Mouse (Mus musculus): ENCODE data around the gene Itgam. TPM values are rescaled to one million over a fixed set of nuclear protein-coding genes. Genes with fewer than 3 reads are reported as not detected.

Gene Itgam
- polyA plus RNA-seq, 1 experiment from 2014 or later, result 0.63 TPM

GRCm38 (mm10) chr7:128024364-128024763 is 38.1 kb upstream of the Itgam start:
- H3K4me3 ChIP-seq (ENCODE audit: control insufficient read depth in 1 of 2, insufficient read depth in 1 of 2, low read depth in 1 of 2, low read length in 2 of 2), result no peak overlapping the region
- H3K27me3 ChIP-seq (ENCODE audit: control insufficient read depth, insufficient read depth, low read length), result no peaks in the 10 kb centered on the region
- H3K27ac ChIP-seq (replicated peaks in 1 of 2; ENCODE audit: control insufficient read depth in 1 of 2, insufficient read depth in 1 of 2, low read depth in 2 of 2, low read length in 2 of 2), result no peak overlapping the region
- WGBS, result 85% methylated on average over 9 of the region's 9 CpGs
- ATAC-seq (ENCODE audit: insufficient number of reproducible peaks, insufficient read depth, low FRiP score, low read depth), result no peak
- no peaks in the 10 kb centered on the region for H3K9me3 ChIP-seq (ENCODE audit: control insufficient read depth, low read length)
- no peaks in the 10 kb centered on the region for H3K36me3 ChIP-seq (ENCODE audit: control insufficient read depth, insufficient read depth, low read length)
- H3K4me1 ChIP-seq (ENCODE audit: control insufficient read depth in 2 of 2, insufficient read depth in 2 of 2, low read length in 2 of 2), result no peaks in the 10 kb centered on the region
- no peak overlapping the region for H3K4me2 ChIP-seq (ENCODE audit: low read length)
- H3K9ac ChIP-seq (ENCODE audit: low read length), result no peak overlapping the region

DNA sequence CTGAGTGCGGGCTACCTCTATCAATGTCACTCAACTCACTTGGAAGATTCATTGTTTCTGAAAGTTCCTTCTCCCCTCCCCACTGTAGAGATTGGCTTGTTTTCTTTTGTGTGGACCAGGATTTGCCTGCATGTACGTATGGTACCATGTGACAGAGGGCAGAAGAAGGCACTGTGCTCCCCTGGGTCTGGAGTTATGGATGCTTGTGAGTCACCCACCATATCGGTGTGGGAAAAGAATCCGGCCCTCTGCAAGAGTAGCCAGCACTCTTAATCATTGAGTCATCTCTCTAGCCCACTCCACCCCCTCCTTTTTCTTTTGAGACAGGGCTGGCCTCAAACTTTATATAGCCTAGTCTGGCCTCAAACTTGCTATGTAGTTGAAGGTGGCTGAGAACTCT is 37.5 kb upstream of the Itgam start:
- WGBS, result 58% methylated on average over 4 of the region's 4 CpGs

GRCm38 (mm10) chr7:128025381-128025780 is 37.1 kb upstream of the Itgam start:
- no peak overlapping the region for H3K9ac ChIP-seq (ENCODE audit: low read length)
- H3K4me2 ChIP-seq (ENCODE audit: low read length), result no peak overlapping the region
- H3K27me3 ChIP-seq (ENCODE audit: control insufficient read depth, insufficient read depth, low read length), result no peaks in the 10 kb centered on the region
- 60% methylated on average over 4 of the region's 4 CpGs for WGBS
- H3K9me3 ChIP-seq (ENCODE audit: control insufficient read depth, low read length), result no peaks in the 10 kb centered on the region
- H3K36me3 ChIP-seq (ENCODE audit: control insufficient read depth, insufficient read depth, low read length), result no peaks in the 10 kb centered on the region
- no peak overlapping the region for H3K27ac ChIP-seq (replicated peaks in 1 of 2; ENCODE audit: control insufficient read depth in 1 of 2, insufficient read depth in 1 of 2, low read depth in 2 of 2, low read length in 2 of 2)
- no peaks in the 10 kb centered on the region for H3K4me1 ChIP-seq (ENCODE audit: control insufficient read depth in 2 of 2, insufficient read depth in 2 of 2, low read length in 2 of 2)
- no peak for ATAC-seq (ENCODE audit: insufficient number of reproducible peaks, insufficient read depth, low FRiP score, low read depth)
- H3K4me3 ChIP-seq (ENCODE audit: control insufficient read depth in 1 of 2, insufficient read depth in 1 of 2, low read depth in 1 of 2, low read length in 2 of 2), result no peak overlapping the region

More for the DNA sequence above, 37.5 kb upstream of the Itgam start:
- Histone ChIP-seq H3K4me3 (ENCODE audit: control insufficient read depth in 1 of 2, insufficient read depth in 1 of 2, low read depth in 1 of 2, low read length in 2 of 2) (no peak overlapping the region), H3K4me2 (ENCODE audit: low read length) (no peak overlapping the region), H3K27ac (replicated peaks in 1 of 2; ENCODE audit: control insufficient read depth in 1 of 2, insufficient read depth in 1 of 2, low read depth in 2 of 2, low read length in 2 of 2) (no peak overlapping the region), H3K9me3 (ENCODE audit: control insufficient read depth, low read length) (no peaks in the 10 kb centered on the region), H3K9ac (ENCODE audit: low read length) (no peak overlapping the region), H3K27me3 (ENCODE audit: control insufficient read depth, insufficient read depth, low read length) (no peaks in the 10 kb centered on the region), H3K4me1 (ENCODE audit: control insufficient read depth in 2 of 2, insufficient read depth in 2 of 2, low read length in 2 of 2) (no peaks in the 10 kb centered on the region), H3K36me3 (ENCODE audit: control insufficient read depth, insufficient read depth, low read length) (no peaks in the 10 kb centered on the region)
- no peak for ATAC-seq (ENCODE audit: insufficient number of reproducible peaks, insufficient read depth, low FRiP score, low read depth)

GRCm38 (mm10) chr7:128031403-128031976 is 30.9 kb upstream of the Itgam start:
- ATAC-seq (ENCODE audit: insufficient number of reproducible peaks, insufficient read depth, low FRiP score, low read depth), result no peak

GRCm38 (mm10) chr7:128032290-128032988 is 30.0 kb upstream of the Itgam start:
- Histone ChIP-seq H3K9ac (ENCODE audit: low read length) (no peak overlapping the region), H3K27ac (replicated peaks in 1 of 2; ENCODE audit: control insufficient read depth in 1 of 2, insufficient read depth in 1 of 2, low read depth in 2 of 2, low read length in 2 of 2) (no peak overlapping the region), H3K4me3 (ENCODE audit: control insufficient read depth in 1 of 2, insufficient read depth in 1 of 2, low read depth in 1 of 2, low read length in 2 of 2) (no peak overlapping the region), H3K27me3 (ENCODE audit: control insufficient read depth, insufficient read depth, low read length) (no peaks in the 10 kb centered on the region), H3K36me3 (ENCODE audit: control insufficient read depth, insufficient read depth, low read length) (no peaks in the 10 kb centered on the region), H3K4me2 (ENCODE audit: low read length) (no peak overlapping the region), H3K9me3 (ENCODE audit: control insufficient read depth, low read length) (no peaks in the 10 kb centered on the region), H3K4me1 (ENCODE audit: control insufficient read depth in 2 of 2, insufficient read depth in 2 of 2, low read length in 2 of 2) (peaks cover 0 to 2% of the 10 kb centered on the region in 2 experiments; a peak in 1 of 4 replicates)
- no peak for ATAC-seq (ENCODE audit: insufficient number of reproducible peaks, insufficient read depth, low FRiP score, low read depth)
- WGBS, result 65% methylated on average over 5 of the region's 5 CpGs

More at GRCm38 (mm10) chr7:128031403-128031976, 30.9 kb upstream of the Itgam start:
- no peaks in the 10 kb centered on the region for H3K9me3 ChIP-seq (ENCODE audit: control insufficient read depth, low read length)
- no peak overlapping the region for H3K4me3 ChIP-seq (ENCODE audit: control insufficient read depth in 1 of 2, insufficient read depth in 1 of 2, low read depth in 1 of 2, low read length in 2 of 2)
- no peaks in the 10 kb centered on the region for H3K27me3 ChIP-seq (ENCODE audit: control insufficient read depth, insufficient read depth, low read length)
- no peak overlapping the region for H3K27ac ChIP-seq (replicated peaks in 1 of 2; ENCODE audit: control insufficient read depth in 1 of 2, insufficient read depth in 1 of 2, low read depth in 2 of 2, low read length in 2 of 2)
- no peak overlapping the region for H3K9ac ChIP-seq (ENCODE audit: low read length)
- H3K4me1 ChIP-seq (ENCODE audit: control insufficient read depth in 2 of 2, insufficient read depth in 2 of 2, low read length in 2 of 2), result peaks cover 0 to 2% of the 10 kb centered on the region in 2 experiments; a peak in 1 of 4 replicates
- WGBS, result 43% methylated on average over 9 of the region's 9 CpGs
- H3K36me3 ChIP-seq (ENCODE audit: control insufficient read depth, insufficient read depth, low read length), result no peaks in the 10 kb centered on the region
- H3K4me2 ChIP-seq (ENCODE audit: low read length), result no peak overlapping the region

DNA sequence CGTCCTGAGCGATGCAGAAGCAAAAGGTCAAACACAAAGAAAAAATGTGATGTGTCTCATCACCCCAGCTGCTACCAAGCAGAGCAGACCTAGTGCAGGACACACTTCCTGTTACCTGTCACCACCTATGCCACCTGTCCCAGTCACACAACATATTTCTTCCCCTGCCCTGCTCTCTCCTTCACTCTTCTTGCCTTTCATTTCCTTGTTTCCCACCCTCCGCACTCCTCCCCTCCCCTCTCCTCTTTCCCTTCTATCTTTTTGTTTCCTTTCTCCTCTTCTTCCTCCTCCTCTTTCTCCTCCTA is 29.5 kb upstream of the Itgam start:
- Histone ChIP-seq H3K4me3 (ENCODE audit: control insufficient read depth in 1 of 2, insufficient read depth in 1 of 2, low read depth in 1 of 2, low read length in 2 of 2) (no peak overlapping the region), H3K9me3 (ENCODE audit: control insufficient read depth, low read length) (no peaks in the 10 kb centered on the region), H3K27me3 (ENCODE audit: control insufficient read depth, insufficient read depth, low read length) (no peaks in the 10 kb centered on the region), H3K27ac (replicated peaks in 1 of 2; ENCODE audit: control insufficient read depth in 1 of 2, insufficient read depth in 1 of 2, low read depth in 2 of 2, low read length in 2 of 2) (no peak overlapping the region), H3K9ac (ENCODE audit: low read length) (no peak overlapping the region), H3K4me1 (ENCODE audit: control insufficient read depth in 2 of 2, insufficient read depth in 2 of 2, low read length in 2 of 2) (peaks cover 0 to 2% of the 10 kb centered on the region in 2 experiments; a peak in 1 of 4 replicates), H3K36me3 (ENCODE audit: control insufficient read depth, insufficient read depth, low read length) (no peaks in the 10 kb centered on the region), H3K4me2 (ENCODE audit: low read length) (no peak overlapping the region)
- WGBS, result 83% methylated on average over 3 of the region's 3 CpGs
- no peak for ATAC-seq (ENCODE audit: insufficient number of reproducible peaks, insufficient read depth, low FRiP score, low read depth)

- no peak overlapping the region for H3K4me3 ChIP-seq (ENCODE audit: control insufficient read depth in 1 of 2, insufficient read depth in 1 of 2, low read depth in 1 of 2, low read length in 2 of 2)
- ATAC-seq (ENCODE audit: insufficient number of reproducible peaks, insufficient read depth, low FRiP score, low read depth), result no peak
- H3K36me3 ChIP-seq (ENCODE audit: control insufficient read depth, insufficient read depth, low read length), result no peaks in the 10 kb centered on the region
- H3K9me3 ChIP-seq (ENCODE audit: control insufficient read depth, low read length), result no peaks in the 10 kb centered on the region
- H3K4me2 ChIP-seq (ENCODE audit: low read length), result no peak overlapping the region
- H3K27me3 ChIP-seq (ENCODE audit: control insufficient read depth, insufficient read depth, low read length), result no peaks in the 10 kb centered on the region
- H3K27ac ChIP-seq (replicated peaks in 1 of 2; ENCODE audit: control insufficient read depth in 1 of 2, insufficient read depth in 1 of 2, low read depth in 2 of 2, low read length in 2 of 2), result no peak overlapping the region
- H3K4me1 ChIP-seq (ENCODE audit: control insufficient read depth in 2 of 2, insufficient read depth in 2 of 2, low read length in 2 of 2), result peaks cover 0 to 2% of the 10 kb centered on the region in 2 experiments; a peak in 1 of 4 replicates
- 86% methylated on average over 4 of the region's 4 CpGs for WGBS
- H3K9ac ChIP-seq (ENCODE audit: low read length), result no peak overlapping the region
These were observed 28.8 kb upstream of the Itgam start for GRCm38 (mm10) chr7:128033616-128034015.
